Mouse (Mus musculus) stomach, embryonic 16.5 days (tissue): ENCODE results near the gene Gm2016. TPM values are rescaled to one million over a fixed set of nuclear protein-coding genes. Genes with fewer than 3 reads are reported as not detected.
A peak's percentile ranks its signal among the peaks of the same experiment; 100 is the strongest.
"Not testable (repeated sequence)": the region's sequence is repeated elsewhere in the genome, so short reads cannot be mapped to it uniquely, and the experiment has no call there.

Experiments
- ATAC-seq: fragments of 200-750 bp; cut with Nextera tagmentation; 2 replicates; pipeline ENCODE4 v1.8.0; 2017; ENCODE audit warnings: moderate number of reproducible peaks, moderate TSS enrichment; ENCODE audit not compliant: insufficient read depth, low FRiP score
- H3K27ac ChIP-seq: fragments of 300-500 bp; sonication (generic); 2 replicates; pipeline ENCODE4 v1.5.1; 2014; ENCODE audit warnings: low read length
- H3K27me3 ChIP-seq: fragments of 300-500 bp; sonication (generic); 2 replicates; pipeline ENCODE4 v1.6.1; 2014; ENCODE audit warnings: low read length, control low read depth, mixed read lengths; ENCODE audit not compliant: control insufficient read depth, insufficient read depth
- H3K36me3 ChIP-seq: fragments of 300-500 bp; sonication (generic); 2 replicates; pipeline ENCODE4 v1.6.1; 2014; ENCODE audit warnings: low read length; ENCODE audit not compliant: control insufficient read depth, insufficient read depth
- H3K4me1 ChIP-seq: fragments of 300-500 bp; sonication (generic); 2 replicates; pipeline ENCODE4 v1.6.1; 2014; ENCODE audit warnings: low read length, control low read depth, mixed read lengths; ENCODE audit not compliant: control insufficient read depth, insufficient read depth
- H3K4me2 ChIP-seq: fragments of 300-500 bp; sonication (generic); 2 replicates; pipeline ENCODE4 v1.6.1; 2014; ENCODE audit warnings: low read depth, low read length, mixed read lengths
- H3K4me3 ChIP-seq: fragments of 300-500 bp; sonication (generic); replicated peaks from 2 replicates; pipeline ENCODE4 v1.5.1; 2014; ENCODE audit warnings: mild to moderate bottlenecking, low read length
- H3K9ac ChIP-seq: fragments of 300-500 bp; sonication (generic); 2 replicates; pipeline ENCODE4 v1.6.1; 2014; ENCODE audit warnings: low read length
- H3K9me3 ChIP-seq: fragments of 300-500 bp; sonication (generic); replicated peaks from 2 replicates; pipeline ENCODE4 v1.6.1; 2016; ENCODE audit warnings: low read length, control low read depth; ENCODE audit not compliant: control insufficient read depth
- WGBS: fragments of 180-500 bp; shearing (Covaris S2); extraction: QIAGEN DNeasy Blood & Tissue Kit; methylation state at CpG from one replicate; pipeline ENCODE4 v1.1.7; 2014; 5-methylcytosine and 5-hydroxymethylcytosine counted together
- polyA plus RNA-seq: library from polyadenylated mRNA; unstranded; fragments of >200 nt; fragmentation: Nextera tagmentation; extraction: Ambion mirVana; gene quantifications from 2 replicates; pipeline ENCODE4 v1.2.1, GENCODE M21; 2015

The Gm2016 gene
- not detected in 2 replicates for polyA plus RNA-seq

- not testable (repeated sequence) for H3K27ac ChIP-seq, H3K4me2 ChIP-seq, ATAC-seq, H3K4me3 ChIP-seq, H3K36me3 ChIP-seq, H3K4me1 ChIP-seq, H3K9me3 ChIP-seq, H3K27me3 ChIP-seq, H3K9ac ChIP-seq
- WGBS, result 84% methylated on average over 5 of the region's 5 CpGs
Measured at GRCm38 (mm10) chr12:87873772-87874171, at the start of gene Gm2016. TSS of gene Gm2016 (plus strand) at chr12:87874072.

GRCm38 (mm10) chr12:87842239-87842638 lies 31.6 kb upstream of the Gm2016 start, which contains the start of gene Gm2001:
TSS of gene Gm2001 (minus strand) at chr12:87842339.
- not testable (repeated sequence) for H3K36me3 ChIP-seq, H3K4me3 ChIP-seq, H3K4me1 ChIP-seq, ATAC-seq, H3K9ac ChIP-seq, H3K27me3 ChIP-seq, H3K27ac ChIP-seq, H3K4me2 ChIP-seq, H3K9me3 ChIP-seq
- 64% methylated on average over 1 of the region's 2 CpGs for WGBS

- H3K27me3 ChIP-seq, H3K36me3 ChIP-seq, ATAC-seq, H3K4me2 ChIP-seq, H3K9me3 ChIP-seq, H3K4me3 ChIP-seq, H3K27ac ChIP-seq, H3K4me1 ChIP-seq, H3K9ac ChIP-seq: not testable (repeated sequence)
- no CpG with 5 or more reads among the region's 2 CpGs for WGBS
Measured at GRCm38 (mm10) chr12:87850657-87851056, 23.2 kb upstream of the Gm2016 start.

GRCm38 (mm10) chr12:87856067-87856466 lies 17.8 kb upstream of the Gm2016 start:
- not testable (repeated sequence) for H3K27ac ChIP-seq, H3K36me3 ChIP-seq, H3K27me3 ChIP-seq, H3K4me1 ChIP-seq, H3K9me3 ChIP-seq, H3K4me3 ChIP-seq, H3K4me2 ChIP-seq, H3K9ac ChIP-seq
- ATAC-seq, result 0 out of 2 replicates have a peak, but pooled peaks have one; percentile 10
- WGBS, result 77% methylated on average over 1 of the region's 1 CpGs

GRCm38 (mm10) chr12:87861740-87862692 lies 11.9 kb upstream of the Gm2016 start:
- not testable (repeated sequence) for H3K4me1 ChIP-seq, H3K4me2 ChIP-seq, H3K9me3 ChIP-seq, H3K27me3 ChIP-seq, H3K4me3 ChIP-seq, H3K9ac ChIP-seq, H3K27ac ChIP-seq, H3K36me3 ChIP-seq, ATAC-seq
- WGBS, result 84% methylated on average over 23 of the region's 23 CpGs

DNA sequence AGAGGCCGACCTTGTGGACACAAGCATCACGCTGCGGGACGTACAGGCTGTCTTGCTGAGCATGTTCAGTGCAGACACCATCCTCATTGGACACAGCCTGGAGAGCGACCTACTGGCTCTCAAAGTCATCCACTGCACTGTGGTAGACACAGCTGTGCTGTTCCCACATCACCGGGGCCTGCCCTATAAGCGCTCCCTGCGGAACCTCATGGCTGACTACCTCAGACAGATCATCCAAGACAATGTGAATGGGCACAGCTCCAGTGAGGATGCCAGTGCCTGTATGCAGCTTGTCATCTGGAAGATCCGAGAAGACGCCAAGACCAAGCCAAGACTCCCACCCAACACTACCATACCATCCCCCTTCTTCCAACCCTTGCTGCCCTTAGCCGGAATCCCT lies 10.2 kb upstream of the Gm2016 start:
- H3K4me2 ChIP-seq, H3K36me3 ChIP-seq, H3K4me3 ChIP-seq, H3K27me3 ChIP-seq, H3K9ac ChIP-seq, H3K9me3 ChIP-seq, H3K27ac ChIP-seq, H3K4me1 ChIP-seq: not testable (repeated sequence)
- WGBS, result 94% methylated on average over 9 of the region's 11 CpGs
- ATAC-seq, result 0 out of 2 replicates have a peak, but pooled peaks have one; percentile 19

DNA sequence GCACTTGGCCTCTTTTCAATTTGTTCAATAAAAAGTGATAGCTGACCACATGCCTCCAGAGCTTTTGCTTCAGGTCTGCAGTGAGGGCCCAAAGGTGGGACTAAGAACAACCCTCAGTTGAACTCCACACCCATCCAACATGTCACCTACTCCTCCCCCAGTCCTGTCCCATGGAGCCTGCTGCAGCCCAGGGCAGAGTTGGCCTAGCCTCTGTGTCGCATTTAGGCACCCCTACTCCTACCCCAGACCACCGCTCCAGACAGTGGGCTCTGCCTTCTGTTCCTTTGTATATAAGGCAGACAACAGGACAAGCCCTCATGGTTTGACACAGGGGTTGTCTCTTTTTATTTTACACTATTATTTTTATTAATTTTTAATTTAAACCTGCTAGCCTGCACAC lies 9.8 kb upstream of the Gm2016 start:
- not testable (repeated sequence) for H3K4me3 ChIP-seq, H3K27me3 ChIP-seq, H3K36me3 ChIP-seq, H3K4me2 ChIP-seq, H3K9me3 ChIP-seq, ATAC-seq, H3K9ac ChIP-seq, H3K4me1 ChIP-seq, H3K27ac ChIP-seq
- 80% methylated on average over 2 of the region's 2 CpGs for WGBS

- H3K36me3 ChIP-seq, H3K4me1 ChIP-seq, H3K27ac ChIP-seq, H3K9ac ChIP-seq, ATAC-seq, H3K4me2 ChIP-seq, H3K4me3 ChIP-seq, H3K27me3 ChIP-seq, H3K9me3 ChIP-seq: not testable (repeated sequence)
- 89% methylated on average over 1 of the region's 1 CpGs for WGBS
Measured at GRCm38 (mm10) chr12:87895070-87895469, 21.2 kb downstream of the Gm2016 start, which contains the start of gene Gm2022. TSS of gene Gm2022 (plus strand) at chr12:87895370.

DNA sequence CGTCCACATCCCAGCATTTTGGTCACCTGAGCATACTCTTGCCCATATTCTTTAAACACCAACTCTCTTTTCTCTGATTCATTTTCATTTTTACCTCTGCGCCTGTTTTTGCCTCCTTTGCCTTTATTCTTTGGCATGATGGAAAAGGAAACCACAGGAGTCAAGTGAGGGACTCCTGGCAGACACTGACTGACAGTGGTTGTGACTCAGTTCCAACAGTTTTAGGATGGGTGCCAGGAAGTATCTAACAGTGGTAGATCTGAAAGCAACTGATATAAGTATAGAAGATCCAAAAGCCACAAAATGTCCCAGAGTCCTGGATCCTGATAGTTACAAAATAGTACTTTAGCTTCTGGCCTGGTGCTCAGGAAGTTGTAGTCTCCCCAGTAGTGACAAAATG lies 45.8 kb downstream of the Gm2016 start, which contains the start of gene Gm2035:
Gene Gm2035 (minus strand): TSS at position 137 of the 400 bp plus-strand sequence.
- 76% methylated on average over 2 of the region's 2 CpGs for WGBS
- H3K36me3 ChIP-seq, ATAC-seq: not testable (repeated sequence)

More for the DNA sequence above, 45.8 kb downstream of the Gm2016 start, which contains the start of gene Gm2035:
- H3K4me3 ChIP-seq, H3K4me2 ChIP-seq, H3K9me3 ChIP-seq, H3K4me1 ChIP-seq, H3K27me3 ChIP-seq, H3K27ac ChIP-seq, H3K9ac ChIP-seq: not testable (repeated sequence)
